Comparison of ENCODE assay signal across 31 mouse cellular contexts in genomic region chr7:79626170-79626569, GRCm38 (mm10). TPM values are rescaled to one million over a fixed set of nuclear protein-coding genes. Genes with fewer than 3 reads are reported as not detected.
DNase-seq lines count a peak whose midpoint lies in the region; ATAC-seq and TF ChIP-seq lines count a peak whose summit lies in the region.
"Had no signal": no experiment of that assay in that cellular context is flagged by ENCODE, and none has a peak within 500 bp of the region (broad histone marks: within the 10 kb centered on the region; RNA-seq: fewer than 3 reads in every experiment).

No protein-coding gene starts in this region.

- H3K27me3 ChIP-seq in C2C12 (ENCODE audit: control insufficient read depth, insufficient read depth, insufficient read length) = peaks cover 34% of the 10 kb centered on the region
- H3K27me3 ChIP-seq in hindbrain, postnatal 0 days (ENCODE audit: insufficient read depth, low read length) = no peaks in the 10 kb centered on the region
- H3K27me3 ChIP-seq: embryonic facial prominence, embryonic 13.5 days; forebrain, embryonic 12.5 days; hindbrain, embryonic 13.5 days had no signal

- no peak overlapping the region for H3ac ChIP-seq in C2C12 (ENCODE audit: control insufficient read depth, insufficient read length, low read depth)

- no peaks in the 10 kb centered on the region for H3K36me3 ChIP-seq in C2C12 (ENCODE audit: control insufficient read depth, insufficient read depth)
- no peaks in the 10 kb centered on the region for H3K36me3 ChIP-seq in hindbrain, postnatal 0 days (ENCODE audit: insufficient read depth, low read length)
- H3K36me3 ChIP-seq: embryonic facial prominence, embryonic 10.5 days; embryonic facial prominence, embryonic 13.5 days; forebrain, embryonic 12.5 days; G1E; hindbrain, embryonic 13.5 days had no signal

- ATAC-seq in hindbrain, postnatal 0 days = no peak
- ATAC-seq: forebrain, embryonic 16.5 days; hindbrain, embryonic 16.5 days; inflammation-experienced regulatory T-cells, adult 6 months; intestine, embryonic 16.5 days had no signal

- H3K4me3 ChIP-seq in C2C12 (ENCODE audit: insufficient read depth, poor library complexity, severe bottlenecking) = no peak overlapping the region
- H3K4me3 ChIP-seq in hindbrain, postnatal 0 days (ENCODE audit: low read length) = no peak overlapping the region
- H3K4me3 ChIP-seq: embryonic facial prominence, embryonic 10.5 days; embryonic facial prominence, embryonic 13.5 days; erythroblast, embryonic 14.5 days; forebrain, embryonic 12.5 days; hindbrain, embryonic 13.5 days had no signal

- H3K9me3 ChIP-seq in hindbrain, postnatal 0 days (ENCODE audit: low read length) = no peaks in the 10 kb centered on the region
- H3K9me3 ChIP-seq: embryonic facial prominence, embryonic 10.5 days; embryonic facial prominence, embryonic 13.5 days; forebrain, embryonic 12.5 days; G1E; hindbrain, embryonic 13.5 days had no signal

- peak; percentile 29 for DNase-seq in layer of hippocampus, adult 11-12 months (ENCODE audit: low spot score)
- no peak for DNase-seq in layer of hippocampus, adult 9-10 months (ENCODE audit: low spot score)
- DNase-seq in 3T3-L1 (ENCODE audit: low read depth, low spot score) = peak; percentile 5
- DNase-seq in telencephalon, adult 2 months (ENCODE audit: low read depth, low spot score) = peak; percentile 16
- DNase-seq in hindbrain, postnatal 0 days (ENCODE audit: low spot score) = no peak
- DNase-seq: adrenal gland, adult 2 months; adrenal gland, postnatal 14 days; cerebellum, adult 11-12 months; cerebellum, adult 8-10 months; cerebellum, postnatal 10 days; cerebellum, postnatal 36 days; embryo, embryonic 11 days; gastrocnemius, postnatal 25 days had no signal

- H3K4me2 ChIP-seq in hindbrain, postnatal 0 days (ENCODE audit: low read depth, low read length) = no peak overlapping the region
- H3K4me2 ChIP-seq: embryonic facial prominence, embryonic 13.5 days; forebrain, embryonic 12.5 days; heart, embryonic 11.5 days; hindbrain, embryonic 13.5 days had no signal

- no peak overlapping the region for H3K9ac ChIP-seq in hindbrain, postnatal 0 days (replicated peaks; ENCODE audit: low read length)
- H3K9ac ChIP-seq: embryonic facial prominence, embryonic 13.5 days; forebrain, embryonic 12.5 days; hindbrain, embryonic 13.5 days had no signal

- 79% methylated on average over 5 of the region's 5 CpGs for WGBS in hindbrain, postnatal 0 days

- no peaks in the 10 kb centered on the region for H3K79me3 ChIP-seq in C2C12 (ENCODE audit: low read depth)

- TF ChIP-seq CTCF in C2C12 (IDR thresholded peaks at IDR 0.05; ENCODE audit: control insufficient read depth, insufficient read depth, insufficient read length) = no peak
- no peak for TF ChIP-seq CTCF in hindbrain, postnatal 0 days (IDR thresholded peaks at IDR 0.05; ENCODE audit: low read depth)

- H3K79me2 ChIP-seq in C2C12 (ENCODE audit: control insufficient read depth, insufficient read depth) = no peaks in the 10 kb centered on the region

- H3K27ac ChIP-seq in hindbrain, postnatal 0 days = no peak overlapping the region
- H3K27ac ChIP-seq: embryonic facial prominence, embryonic 10.5 days; embryonic facial prominence, embryonic 13.5 days; forebrain, embryonic 12.5 days; hindbrain, embryonic 13.5 days had no signal

- H3K4me1 ChIP-seq in hindbrain, postnatal 0 days (ENCODE audit: insufficient read depth, low read length) = no peaks in the 10 kb centered on the region
- H3K4me1 ChIP-seq: embryonic facial prominence, embryonic 10.5 days; embryonic facial prominence, embryonic 13.5 days; forebrain, embryonic 12.5 days; hindbrain, embryonic 13.5 days had no signal

TF ChIP-seq in C2C12, 6 proteins besides CTCF, POLR2A, EP300 and RAD21:
- TF ChIP-seq FOSL1 (IDR thresholded peaks at IDR 0.05; ENCODE audit: insufficient read depth, low read length, poor library complexity, severe bottlenecking) = no peak
- peak; percentile 39 for TF ChIP-seq MYOD1 (IDR thresholded peaks at IDR 0.05; ENCODE audit: control insufficient read depth, insufficient read length, low read depth)
- TF ChIP-seq CEBPB (IDR thresholded peaks at IDR 0.05; ENCODE audit: low read depth) = no peak

RNA-seq across cellular contexts. Expression of gene Rhcg, which starts 8.7 kb away (rescaled TPM):
- polyA plus RNA-seq in C2C12 (2012; fragmentation: generic; extraction: Trizol) = not detected
- total RNA-seq in hindbrain, postnatal 0 days (2014; rRNA removed) = 0.68 and 2.5 TPM in 2 replicates
- 4.0 and 4.3 TPM in 2 replicates for polyA plus RNA-seq in hindbrain, postnatal 0 days (2015; fragmentation: Nextera tagmentation; extraction: Ambion mirVana)
- total RNA-seq: CH12.LX; G1E; gastrocnemius, postnatal 25 days; heart, adult 8-10 months; heart, postnatal 25 days; hematopoietic stem cell, adult 5-6 weeks had no signal
- polyA plus RNA-seq: G1E; heart, embryonic 11.5 days; heart, embryonic 14.5 days; inflammation-experienced regulatory T-cells, adult 6 months had no signal

RNA-seq across cellular contexts. Expression of gene Ticrr, which starts 33.8 kb away (rescaled TPM):
- 5.0 TPM for polyA plus RNA-seq in C2C12 (2012; fragmentation: generic; extraction: Trizol)
- 8.7 and 8.8 TPM in 2 replicates for total RNA-seq in hindbrain, postnatal 0 days (2014; rRNA removed)
- 2.0 and 2.1 TPM in 2 replicates for polyA plus RNA-seq in hindbrain, postnatal 0 days (2015; fragmentation: Nextera tagmentation; extraction: Ambion mirVana)
- total RNA-seq: gastrocnemius, adult 8-10 months had no signal

Comparison
In these comparisons a context has a peak if more than half of its experiments do, and no peak if none do; other contexts are left out.
1. DNase-seq: peak in layer of hippocampus, adult 11-12 months (single experiment), 3T3-L1 (single experiment) and telencephalon, adult 2 months (single experiment); none in layer of hippocampus, adult 9-10 months (single experiment) and hindbrain, postnatal 0 days (single experiment).